Mouse (Mus musculus) embryonic fibroblast, embryonic 13.5 days (primary cell): ENCODE data around the gene Trim66.

Experiments
- CTCF ChIP-seq: IDR thresholded peaks from 2 replicates; pipeline ENCODE4 v1.5.1; 2011; ENCODE audit warnings: mild to moderate bottlenecking, control low read depth, low read length, moderate library complexity, borderline replicate concordance; ENCODE audit not compliant: insufficient read depth
- POLR2A ChIP-seq: IDR thresholded peaks from 2 replicates; pipeline ENCODE4 v1.6.1; 2011; ENCODE audit warnings: low read depth, mild to moderate bottlenecking, control low read depth, low read length, moderate library complexity

GRCm38 (mm10) chr7:109516500-109516899 is 8.6 kb upstream of the Trim66 start:
- TF ChIP-seq CTCF = no peak
- no peak for TF ChIP-seq POLR2A
